Mouse (Mus musculus) lung, adult 18-20 months (tissue): ENCODE measurements at regions not wholly inside any gene's neighbourhood (a gene's known extent, or its start where the extent isn't known, plus 50 kb on each side); places are given as distances from the start of the nearest gene placed in this dataset.

Source experiments
- DNase-seq, 2 experiments: peaks; one replicate each; pipeline ENCODE4 v3.0.0; 2022; ENCODE audit warnings: mixed read lengths in 2 of 2

GRCm38 (mm10) chr10:118765544-118766441 is 104.2 kb downstream of the Dyrk2 start:
- DNase-seq: no peak

- no peak for DNase-seq
Observed at GRCm38 (mm10) chr10:118766826-118767225, 103.2 kb downstream of the Dyrk2 start.

GRCm38 (mm10) chr10:118769751-118770150 is 100.3 kb downstream of the Dyrk2 start:
- DNase-seq: no peak

GRCm38 (mm10) chr10:118778656-118779055 is 91.4 kb downstream of the Dyrk2 start:
- no peak for DNase-seq

- DNase-seq: no peak
Observed at GRCm38 (mm10) chr10:118780831-118781569, 89.0 kb downstream of the Dyrk2 start.

GRCm38 (mm10) chr10:118781811-118782232 is 88.2 kb downstream of the Dyrk2 start:
- DNase-seq: no peak

GRCm38 (mm10) chr10:118782646-118783045 is 87.4 kb downstream of the Dyrk2 start:
- no peak for DNase-seq

- no peak for DNase-seq
Observed at GRCm38 (mm10) chr10:118787280-118787690, 82.7 kb downstream of the Dyrk2 start.

GRCm38 (mm10) chr10:118792352-118793100 is 77.5 kb downstream of the Dyrk2 start:
- no peak for DNase-seq

- DNase-seq: no peak
Observed at GRCm38 (mm10) chr10:118793794-118794193, 76.2 kb downstream of the Dyrk2 start.

GRCm38 (mm10) chr10:118794395-118795060 is 75.5 kb downstream of the Dyrk2 start:
- no peak for DNase-seq

- no peak for DNase-seq
Observed at GRCm38 (mm10) chr10:118795061-118795407, 75.0 kb downstream of the Dyrk2 start.

GRCm38 (mm10) chr10:118796512-118796911 is 73.5 kb downstream of the Dyrk2 start:
- DNase-seq: no peak

- DNase-seq: no peak
Observed at GRCm38 (mm10) chr10:118797256-118797655, 72.8 kb downstream of the Dyrk2 start.

GRCm38 (mm10) chr10:118799767-118800166 is 70.2 kb downstream of the Dyrk2 start:
- DNase-seq: no peak

GRCm38 (mm10) chr10:118803922-118804557 is 66.0 kb downstream of the Dyrk2 start:
- no peak for DNase-seq

GRCm38 (mm10) chr10:118804574-118804973 is 65.4 kb downstream of the Dyrk2 start:
- DNase-seq: peak; percentile 29 to 51
